Mouse (Mus musculus) hematopoietic stem cell, adult 5-6 weeks (primary cell): ENCODE data around the gene Rrp1. TPM values are rescaled to one million over a fixed set of nuclear protein-coding genes. Genes with fewer than 3 reads are reported as not detected.
"Not testable (repeated sequence)": the region's sequence is repeated elsewhere in the genome, so short reads cannot be mapped to it uniquely, and the experiment has no call there.

Experiments
- ATAC-seq, 2 experiments: fragments of 125-278 bp in 1 of 2; replicated peaks in 1 of 2; 2 replicates each; pipeline ENCODE4 v1.8.0; 2016 to 2017; ENCODE audit warnings: inconsistent platforms in 2 of 2, mild to moderate bottlenecking in 2 of 2, moderate number of reproducible peaks in 2 of 2, low read depth in 1 of 2, moderate TSS enrichment in 1 of 2; ENCODE audit not compliant: low FRiP score in 2 of 2, poor library complexity in 2 of 2, severe bottlenecking in 2 of 2, insufficient read depth in 1 of 2, low TSS enrichment in 1 of 2
- total RNA-seq: library from RNA; stranded (forward); fragments of 172-1452, 232-1000 nt; gene quantifications from 2 replicates; pipeline ENCODE4 v1.2.3, GENCODE M21; 2017

The Rrp1 gene
- total RNA-seq, 1 experiment from 2014 or later, result 472 TPM

GRCm38 (mm10) chr10:78429180-78429579 lies 16.3 kb upstream of the Rrp1 start:
- no peak for ATAC-seq

- no peak for ATAC-seq
Observed at GRCm38 (mm10) chr10:78428070-78428469, 15.2 kb upstream of the Rrp1 start.

- peak; percentile 17 to 24; a peak in 1 of 4 replicates for ATAC-seq
Observed at GRCm38 (mm10) chr10:78426117-78426735, 13.4 kb upstream of the Rrp1 start.

- ATAC-seq, result peak; percentile 91
Observed at GRCm38 (mm10) chr10:78425181-78426041, 12.6 kb upstream of the Rrp1 start, which contains the start of gene Cstb. Gene Cstb (plus strand): TSS chr10:78425669.

- no peak for ATAC-seq
Observed at GRCm38 (mm10) chr10:78422614-78423013, 9.8 kb upstream of the Rrp1 start.

GRCm38 (mm10) chr10:78420929-78421328 lies 8.1 kb upstream of the Rrp1 start:
- ATAC-seq, result no peak

- ATAC-seq, result no peak
Observed at GRCm38 (mm10) chr10:78418791-78419190, 5.9 kb upstream of the Rrp1 start.

GRCm38 (mm10) chr10:78417888-78418287 lies 5.0 kb upstream of the Rrp1 start:
- no peak for ATAC-seq

- ATAC-seq, result not testable (repeated sequence)
Observed at GRCm38 (mm10) chr10:78414936-78415335, 2.1 kb upstream of the Rrp1 start.

GRCm38 (mm10) chr10:78413152-78413520 lies 293 bp upstream of the Rrp1 start:
- ATAC-seq, result no peak; a peak in 1 of 4 replicates

- ATAC-seq, result no peak
Observed at GRCm38 (mm10) chr10:78411851-78412250, 992 bp downstream of the Rrp1 start.

GRCm38 (mm10) chr10:78409035-78409788 lies 3.6 kb downstream of the Rrp1 start:
- no peak for ATAC-seq

GRCm38 (mm10) chr10:78407132-78407531 lies 5.7 kb downstream of the Rrp1 start:
- no peak for ATAC-seq

GRCm38 (mm10) chr10:78406152-78406551 lies 6.7 kb downstream of the Rrp1 start:
- ATAC-seq, result peak; percentile 71 to 73

GRCm38 (mm10) chr10:78402301-78402922 lies 10.4 kb downstream of the Rrp1 start:
- no peak for ATAC-seq

- no peak for ATAC-seq
Observed at GRCm38 (mm10) chr10:78401127-78401526, 11.7 kb downstream of the Rrp1 start.

- peak in 1 of 2 experiments; percentile 9; a peak in 1 of 4 replicates for ATAC-seq
Observed at GRCm38 (mm10) chr10:78399090-78399657, 13.7 kb downstream of the Rrp1 start.
